Mouse (Mus musculus): ENCODE measurements around the gene Lamp2. TPM values are rescaled to one million over a fixed set of nuclear protein-coding genes. Genes with fewer than 3 reads are reported as not detected.

Lamp2 gene
- 44.7 TPM for polyA plus RNA-seq (2017; shearing (Covaris generic))

DNA sequence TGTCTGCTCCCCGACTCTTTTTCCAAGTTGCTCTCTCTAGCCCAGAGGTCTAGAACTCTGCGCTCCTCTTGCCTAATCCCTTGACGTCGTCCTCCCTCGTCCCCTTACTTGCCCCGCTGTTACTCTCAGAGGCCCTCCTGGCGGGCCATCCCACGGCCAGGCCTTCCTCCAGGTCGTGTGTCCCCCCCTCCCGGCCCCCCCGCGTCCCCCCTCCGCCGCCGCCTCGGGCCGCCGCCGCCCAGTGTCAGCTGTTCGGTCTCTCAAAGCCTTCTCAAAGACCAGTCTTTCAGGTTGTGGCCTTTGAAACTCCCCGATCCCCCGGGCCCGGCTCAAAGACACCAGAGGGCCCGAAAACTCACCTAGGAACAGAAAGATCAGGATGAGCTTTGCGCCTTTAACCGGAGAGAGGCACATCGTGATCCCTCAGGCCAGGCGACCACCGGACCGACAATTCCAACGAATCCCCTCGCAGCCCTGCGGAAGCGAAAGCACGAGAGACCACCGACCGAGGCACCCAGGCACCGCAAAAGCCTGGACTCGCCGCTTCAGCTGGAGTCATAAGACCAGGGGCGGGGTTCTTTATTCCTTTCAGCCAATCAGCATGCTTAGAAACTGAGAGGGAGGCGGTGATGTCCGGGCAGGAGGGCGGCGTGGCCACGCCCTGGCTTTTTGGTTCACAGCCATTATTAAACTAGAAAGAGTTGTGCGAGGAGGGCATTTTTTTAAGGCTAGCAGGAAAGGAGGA lies at the start of gene Lamp2:
TSS of gene Lamp2 (minus strand) at position 565 of the 745 bp plus-strand sequence.

Other genes starting within 250 kb of the Lamp2 start
- 0.73 TPM for gene Tmem255a, start 204.0 kb downstream of the Lamp2 start, polyA plus RNA-seq (2017; shearing (Covaris generic))
- not detected for gene Atp1b4, start 140.3 kb downstream of the Lamp2 start, polyA plus RNA-seq (2017; shearing (Covaris generic))
- gene Cul4b, start 119.7 kb upstream of the Lamp2 start, polyA plus RNA-seq (2017; shearing (Covaris generic)): 29.1 TPM
- gene Mcts1, start 144.1 kb upstream of the Lamp2 start, polyA plus RNA-seq (2017; shearing (Covaris generic)): 136 TPM
- 21.9 TPM for gene C1galt1c1, start 178.6 kb upstream of the Lamp2 start, polyA plus RNA-seq (2017; shearing (Covaris generic))

Measured in CD4-positive, CD25-positive, alpha-beta regulatory T cell (primary cell).